Mouse (Mus musculus): ENCODE measurements around the gene Gtf2i. TPM values are rescaled to one million over a fixed set of nuclear protein-coding genes. Genes with fewer than 3 reads are reported as not detected.
"Not testable (repeated sequence)": the region's sequence is repeated elsewhere in the genome, so short reads cannot be mapped to it uniquely, and the experiment has no call there.

Gtf2i gene
- 100 to 1,000 TPM; 188 to 206 TPM for total RNA-seq (2021)
- long read RNA-seq, full-length matches to known transcripts, result 9 of 109 reads
- long read RNA-seq, partial matches to known transcripts, result 70 of 109 reads
- long read RNA-seq, other reads (novel, unspliced or antisense), result 30 of 109 reads

GRCm38 (mm10) chr5:134314688-134315622 lies at the start of gene Gtf2i:
Gene Gtf2i, minus strand, starts transcription at chr5:134314760.
- peak; percentile 89 to 93 for DNase-seq (ENCODE audit: low spot score in 2 of 2)

GRCm38 (mm10) chr5:134359101-134359500 lies 44.5 kb upstream of the Gtf2i start:
- no peak for DNase-seq (ENCODE audit: low spot score in 2 of 2)

GRCm38 (mm10) chr5:134355372-134355771 lies 40.8 kb upstream of the Gtf2i start:
- DNase-seq (ENCODE audit: low spot score in 2 of 2), result not testable (repeated sequence)

GRCm38 (mm10) chr5:134353117-134353516 lies 38.6 kb upstream of the Gtf2i start:
- DNase-seq (ENCODE audit: low spot score in 2 of 2), result no peak

GRCm38 (mm10) chr5:134352527-134353001 lies 38.0 kb upstream of the Gtf2i start:
- peak in 1 of 2 experiments; percentile 18 for DNase-seq (ENCODE audit: low spot score in 2 of 2)

- DNase-seq (ENCODE audit: low spot score in 2 of 2), result peak in 1 of 2 experiments; percentile 44
These were observed 36.1 kb upstream of the Gtf2i start for GRCm38 (mm10) chr5:134350660-134351059.

GRCm38 (mm10) chr5:134347066-134347465 lies 32.5 kb upstream of the Gtf2i start:
- DNase-seq (ENCODE audit: low spot score in 2 of 2), result no peak

GRCm38 (mm10) chr5:134345449-134345848 lies 30.9 kb upstream of the Gtf2i start:
- DNase-seq (ENCODE audit: low spot score in 2 of 2), result peak; percentile 26 to 34

- DNase-seq (ENCODE audit: low spot score in 2 of 2), result no peak
These were observed 29.5 kb upstream of the Gtf2i start for GRCm38 (mm10) chr5:134344076-134344475.

- not testable (repeated sequence) for DNase-seq (ENCODE audit: low spot score in 2 of 2)
These were observed 29.0 kb upstream of the Gtf2i start for GRCm38 (mm10) chr5:134343530-134343929.

GRCm38 (mm10) chr5:134342503-134343205 lies 28.1 kb upstream of the Gtf2i start:
- no peak for DNase-seq (ENCODE audit: low spot score in 2 of 2)

GRCm38 (mm10) chr5:134341721-134342120 lies 27.2 kb upstream of the Gtf2i start:
- no peak for DNase-seq (ENCODE audit: low spot score in 2 of 2)

- peak in 1 of 2 experiments; percentile 38 for DNase-seq (ENCODE audit: low spot score in 2 of 2)
These were observed 26.8 kb upstream of the Gtf2i start for GRCm38 (mm10) chr5:134341321-134341720.

- no peak for DNase-seq (ENCODE audit: low spot score in 2 of 2)
These were observed 25.6 kb upstream of the Gtf2i start for GRCm38 (mm10) chr5:134340101-134340522.

GRCm38 (mm10) chr5:134337012-134337411 lies 22.5 kb upstream of the Gtf2i start:
- DNase-seq (ENCODE audit: low spot score in 2 of 2), result not testable (repeated sequence)

GRCm38 (mm10) chr5:134332743-134333142 lies 18.2 kb upstream of the Gtf2i start:
- DNase-seq (ENCODE audit: low spot score in 2 of 2), result no peak

- DNase-seq (ENCODE audit: low spot score in 2 of 2), result no peak
These were observed 15.5 kb upstream of the Gtf2i start for GRCm38 (mm10) chr5:134330082-134330481.

GRCm38 (mm10) chr5:134329311-134329710 lies 14.8 kb upstream of the Gtf2i start:
- DNase-seq (ENCODE audit: low spot score in 2 of 2), result no peak

GRCm38 (mm10) chr5:134328482-134329001 lies 14.0 kb upstream of the Gtf2i start:
- DNase-seq (ENCODE audit: low spot score in 2 of 2), result no peak

- no peak for DNase-seq (ENCODE audit: low spot score in 2 of 2)
These were observed 11.5 kb upstream of the Gtf2i start for GRCm38 (mm10) chr5:134325856-134326566.

- DNase-seq (ENCODE audit: low spot score in 2 of 2), result no peak
These were observed 9.3 kb upstream of the Gtf2i start for GRCm38 (mm10) chr5:134323869-134324268.
